Mouse (Mus musculus): ENCODE measurements around the gene Dlg2.

- TF ChIP-seq GATA1 (IDR thresholded peaks at IDR 0.05; ENCODE audit: borderline replicate concordance, low read length) (no peak), FLI1 (IDR thresholded peaks at IDR 0.05; ENCODE audit: low read length) (no peak)
Measured at GRCm38 (mm10) chr7:91672236-91673017, 1196.0 kb downstream of the Dlg2 start.
